Mouse (Mus musculus): ENCODE data around the gene Qrich1. TPM values are rescaled to one million over a fixed set of nuclear protein-coding genes. Genes with fewer than 3 reads are reported as not detected.

The Qrich1 gene
- polyA plus RNA-seq, 1 experiment = not detected

GRCm38 (mm10) chr9:108540846-108541245 is 24.2 kb downstream of the Qrich1 start:
- no peaks in the 10 kb centered on the region for H3K4me1 ChIP-seq (ENCODE audit: control insufficient read depth, insufficient read depth, low read length)
- no peak overlapping the region for H3K4me3 ChIP-seq (ENCODE audit: insufficient read depth, low read depth, low read length)
- TF ChIP-seq POLR2A (IDR thresholded peaks at IDR 0.05; ENCODE audit: insufficient read depth, low read depth, low read length) (no peak), CTCF (IDR thresholded peaks at IDR 0.05; ENCODE audit: insufficient read depth, low read depth, low read length) (no peak)
- H3K27ac ChIP-seq (ENCODE audit: insufficient read depth, low read depth, low read length) = no peak overlapping the region

GRCm38 (mm10) chr9:108545986-108546385 is 29.4 kb downstream of the Qrich1 start:
- H3K27ac ChIP-seq (ENCODE audit: insufficient read depth, low read depth, low read length) = no peak overlapping the region
- no peak for TF ChIP-seq POLR2A (IDR thresholded peaks at IDR 0.05; ENCODE audit: insufficient read depth, low read depth, low read length)
- no peak for TF ChIP-seq CTCF (IDR thresholded peaks at IDR 0.05; ENCODE audit: insufficient read depth, low read depth, low read length)
- WGBS = 90% methylated on average over 3 of the region's 3 CpGs
- no peaks in the 10 kb centered on the region for H3K4me1 ChIP-seq (ENCODE audit: control insufficient read depth, insufficient read depth, low read length)
- no peak overlapping the region for H3K4me3 ChIP-seq (ENCODE audit: insufficient read depth, low read depth, low read length)

GRCm38 (mm10) chr9:108546875-108547274 is 30.3 kb downstream of the Qrich1 start:
- Histone ChIP-seq H3K4me3 (ENCODE audit: insufficient read depth, low read depth, low read length) (no peak overlapping the region), H3K27ac (ENCODE audit: insufficient read depth, low read depth, low read length) (no peak overlapping the region), H3K4me1 (ENCODE audit: control insufficient read depth, insufficient read depth, low read length) (no peaks in the 10 kb centered on the region)
- 86% methylated on average over 1 of the region's 1 CpGs for WGBS
- TF ChIP-seq POLR2A (IDR thresholded peaks at IDR 0.05; ENCODE audit: insufficient read depth, low read depth, low read length) = no peak
- no peak for TF ChIP-seq CTCF (IDR thresholded peaks at IDR 0.05; ENCODE audit: insufficient read depth, low read depth, low read length)

GRCm38 (mm10) chr9:108559169-108559568 is 42.6 kb downstream of the Qrich1 start:
- Histone ChIP-seq H3K4me1 (ENCODE audit: control insufficient read depth, insufficient read depth, low read length) (peaks cover 15% of the 10 kb centered on the region), H3K27ac (ENCODE audit: insufficient read depth, low read depth, low read length) (no peak overlapping the region), H3K4me3 (ENCODE audit: insufficient read depth, low read depth, low read length) (no peak overlapping the region)
- no peak for TF ChIP-seq POLR2A (IDR thresholded peaks at IDR 0.05; ENCODE audit: insufficient read depth, low read depth, low read length)
- TF ChIP-seq CTCF (IDR thresholded peaks at IDR 0.05; ENCODE audit: insufficient read depth, low read depth, low read length) = no peak
- 90% methylated on average over 4 of the region's 4 CpGs for WGBS

GRCm38 (mm10) chr9:108560227-108560841 is 43.7 kb downstream of the Qrich1 start, which contains the start of gene Impdh2:
Gene Impdh2 (plus strand): TSS chr9:108560286.
- H3K27ac ChIP-seq (ENCODE audit: insufficient read depth, low read depth, low read length) = peak within 1 kb of the TSS; percentile 48; the same call in 1 of the 2 replicates
- peak within 1 kb of the TSS; percentile 83 for H3K4me3 ChIP-seq (ENCODE audit: insufficient read depth, low read depth, low read length)
- WGBS = under 1% methylated on average over 53 of the region's 53 CpGs

GRCm38 (mm10) chr9:108563671-108564070 is 47.1 kb downstream of the Qrich1 start:
- WGBS = 94% methylated on average over 8 of the region's 8 CpGs
- H3K4me3 ChIP-seq (ENCODE audit: insufficient read depth, low read depth, low read length) = no peak overlapping the region
- TF ChIP-seq POLR2A (IDR thresholded peaks at IDR 0.05; ENCODE audit: insufficient read depth, low read depth, low read length) = no peak
- no peak for TF ChIP-seq CTCF (IDR thresholded peaks at IDR 0.05; ENCODE audit: insufficient read depth, low read depth, low read length)
- H3K27ac ChIP-seq (ENCODE audit: insufficient read depth, low read depth, low read length) = no peak overlapping the region
- peaks cover 32% of the 10 kb centered on the region for H3K4me1 ChIP-seq (ENCODE audit: control insufficient read depth, insufficient read depth, low read length)

More at GRCm38 (mm10) chr9:108560227-108560841, 43.7 kb downstream of the Qrich1 start, which contains the start of gene Impdh2:
- TF ChIP-seq CTCF (IDR thresholded peaks at IDR 0.05; ENCODE audit: insufficient read depth, low read depth, low read length) (no peak), POLR2A (IDR thresholded peaks at IDR 0.05; ENCODE audit: insufficient read depth, low read depth, low read length) (peak; percentile 84)
- peaks cover 16% of the 10 kb centered on the region for H3K4me1 ChIP-seq (ENCODE audit: control insufficient read depth, insufficient read depth, low read length)

GRCm38 (mm10) chr9:108564131-108564530 is 47.5 kb downstream of the Qrich1 start:
- H3K4me1 ChIP-seq (ENCODE audit: control insufficient read depth, insufficient read depth, low read length) = peaks cover 33% of the 10 kb centered on the region
- TF ChIP-seq POLR2A (IDR thresholded peaks at IDR 0.05; ENCODE audit: insufficient read depth, low read depth, low read length) (no peak), CTCF (IDR thresholded peaks at IDR 0.05; ENCODE audit: insufficient read depth, low read depth, low read length) (no peak)
- H3K4me3 ChIP-seq (ENCODE audit: insufficient read depth, low read depth, low read length) = no peak overlapping the region
- no peak overlapping the region for H3K27ac ChIP-seq (ENCODE audit: insufficient read depth, low read depth, low read length)
- 77% methylated on average over 7 of the region's 7 CpGs for WGBS

- WGBS = 10% methylated on average over 35 of the region's 35 CpGs
- peaks cover 41% of the 10 kb centered on the region for H3K4me1 ChIP-seq (ENCODE audit: control insufficient read depth, insufficient read depth, low read length)
- TF ChIP-seq CTCF (IDR thresholded peaks at IDR 0.05; ENCODE audit: insufficient read depth, low read depth, low read length) (no peak), POLR2A (IDR thresholded peaks at IDR 0.05; ENCODE audit: insufficient read depth, low read depth, low read length) (no peak)
- H3K4me3 ChIP-seq (ENCODE audit: insufficient read depth, low read depth, low read length) = peak overlapping the region; percentile 86
- H3K27ac ChIP-seq (ENCODE audit: insufficient read depth, low read depth, low read length) = peak overlapping the region; percentile 67
These were observed 49.5 kb downstream of the Qrich1 start for GRCm38 (mm10) chr9:108565881-108566814.
